Mouse (Mus musculus) left cerebral cortex, postnatal 4 days (tissue): ENCODE measurements around the gene Ndufb6. TPM values are rescaled to one million over a fixed set of nuclear protein-coding genes. Genes with fewer than 3 reads are reported as not detected.

Experiments used
- DNase-seq: peaks from one replicate; pipeline ENCODE4 v3.0.0-alpha.2; 2022
- intact Hi-C: fragments of 180-260 bp; cut with DNase I; formaldehyde crosslinking; loops from one replicate; pipeline ENCODE4 v1.15.1; 2025
- total RNA-seq, 2 experiments: library from RNA; stranded (reverse); gene quantifications; 2 replicates each; pipeline ENCODE4 v1.2.3; 2021

The Ndufb6 gene
- total RNA-seq, 2 experiments from 2014 or later, result 159 to 164 TPM

GRCm38 (mm10) chr4:40264321-40264720 lies 14.9 kb downstream of the Ndufb6 start:
- intact Hi-C loops, result no loop called here
- no peak for DNase-seq

- intact Hi-C loops, result no loop called here
- DNase-seq, result no peak
These were observed 24.7 kb downstream of the Ndufb6 start for GRCm38 (mm10) chr4:40254385-40255103.

GRCm38 (mm10) chr4:40253766-40254165 lies 25.5 kb downstream of the Ndufb6 start:
- no peak for DNase-seq
- intact Hi-C loops, result no loop called here

- no peak for DNase-seq
- intact Hi-C loops, result no loop called here
These were observed 28.2 kb downstream of the Ndufb6 start for GRCm38 (mm10) chr4:40250984-40251383.

- intact Hi-C loops, result no loop called here
- DNase-seq, result no peak
These were observed 35.2 kb downstream of the Ndufb6 start for GRCm38 (mm10) chr4:40244035-40244434.

- intact Hi-C loops, result no loop called here
- no peak for DNase-seq
These were observed 36.2 kb downstream of the Ndufb6 start for GRCm38 (mm10) chr4:40243006-40243405.

GRCm38 (mm10) chr4:40241928-40242327 lies 37.3 kb downstream of the Ndufb6 start:
- intact Hi-C loops, result no loop called here
- DNase-seq, result no peak

- intact Hi-C loops, result no loop called here
- no peak for DNase-seq
These were observed 38.9 kb downstream of the Ndufb6 start for GRCm38 (mm10) chr4:40240272-40240744.

GRCm38 (mm10) chr4:40239409-40240271 lies 39.6 kb downstream of the Ndufb6 start, which contains the start of gene Ddx58:
Ddx58 (minus strand) TSS chr4:40239828.
- intact Hi-C loops, result no loop called here
- DNase-seq, result peak; percentile 17

- intact Hi-C loops, result no loop called here
- DNase-seq, result peak; percentile 14
These were observed 40.5 kb downstream of the Ndufb6 start for GRCm38 (mm10) chr4:40238483-40239408.

GRCm38 (mm10) chr4:40236829-40237228 lies 42.4 kb downstream of the Ndufb6 start:
- intact Hi-C loops, result no loop called here
- DNase-seq, result no peak

GRCm38 (mm10) chr4:40234256-40234655 lies 45.0 kb downstream of the Ndufb6 start:
- DNase-seq, result no peak
- intact Hi-C loops, result no loop called here

GRCm38 (mm10) chr4:40233062-40233664 lies 46.1 kb downstream of the Ndufb6 start:
- DNase-seq, result no peak
- intact Hi-C loops, result no loop called here

GRCm38 (mm10) chr4:40229723-40230122 lies 49.5 kb downstream of the Ndufb6 start:
- no peak for DNase-seq
- intact Hi-C loops, result no loop called here

- DNase-seq, result no peak
- intact Hi-C loops, result no loop called here
These were observed 51.3 kb downstream of the Ndufb6 start for GRCm38 (mm10) chr4:40227886-40228285.

- DNase-seq, result no peak
- intact Hi-C loops, result no loop called here
These were observed 52.1 kb downstream of the Ndufb6 start for GRCm38 (mm10) chr4:40227131-40227530.

- intact Hi-C loops, result no loop called here
- DNase-seq, result no peak
These were observed 53.1 kb downstream of the Ndufb6 start for GRCm38 (mm10) chr4:40226095-40226494.

- DNase-seq, result no peak
- intact Hi-C loops, result no loop called here
These were observed 57.2 kb downstream of the Ndufb6 start for GRCm38 (mm10) chr4:40221876-40222585.

GRCm38 (mm10) chr4:40221004-40221760 lies 58.0 kb downstream of the Ndufb6 start:
- DNase-seq, result no peak
- intact Hi-C loops, result no loop called here
